ENCODE assay signal across 8 mouse cellular contexts in genomic region chr13:59228059-59228830, GRCm38 (mm10).
DNase-seq lines count a peak whose midpoint lies in the region; TF ChIP-seq lines count a peak whose summit lies in the region.

No protein-coding gene starts in this region.

- intact Hi-C loops in left cerebral cortex, adult 2 months (cut with DNase I) = no loop called here

- TF ChIP-seq CTCF in left cerebral cortex, adult 2 months (IDR thresholded peaks at IDR 0.05) = no peak

- no peak overlapping the region for H3K4me3 ChIP-seq in left cerebral cortex, adult 2 months

- H3K27ac ChIP-seq in left cerebral cortex, adult 2 months = no peak overlapping the region

- peak; percentile 42 for DNase-seq in ovary, adult 18-20 months (ENCODE audit: low spot score)
- DNase-seq in ovary, postnatal 10 days (ENCODE audit: low spot score) = no peak
- peak; percentile 53 to 55 for DNase-seq in heart, adult 9 months (ENCODE audit: low spot score in 2 of 2)
- DNase-seq in kidney, postnatal 4 days = peak; percentile 20 to 50
- DNase-seq in natural killer cell, adult 2 months (ENCODE audit: low spot score in 2 of 2) = peak; percentile 13 to 27
- DNase-seq in left cerebral cortex, adult 2 months (ENCODE audit: extremely low spot score in 1 of 2, low spot score in 2 of 2) = no peak
- no peak for DNase-seq in layer of hippocampus, postnatal 36 days
- DNase-seq in thymus, postnatal 36 days = no peak

Comparison
In these comparisons a context has a peak if more than half of its experiments do, and no peak if none do; other contexts are left out.
1. DNase-seq: peak in ovary, adult 18-20 months (single experiment), heart, adult 9 months (2 of 2), kidney, postnatal 4 days (2 of 2) and natural killer cell, adult 2 months (2 of 2); none in ovary, postnatal 10 days (single experiment), left cerebral cortex, adult 2 months (0 of 2), layer of hippocampus, postnatal 36 days (0 of 2) and thymus, postnatal 36 days (0 of 2).